Mouse (Mus musculus): ENCODE data around the gene B4galnt3.
"Not testable (repeated sequence)": the region's sequence is repeated elsewhere in the genome, so short reads cannot be mapped to it uniquely, and the experiment has no call there.

The B4galnt3 gene

GRCm38 (mm10) chr6:120294056-120294784 is at the start of gene B4galnt3, which contains the start of gene D330020A13Rik:
B4galnt3 (minus strand) TSS chr6:120294559.
D330020A13Rik (plus strand) TSS chr6:120294364.
- peak; percentile 64 for DNase-seq

- no peak for DNase-seq
Observed at GRCm38 (mm10) chr6:120343992-120344391, 49.6 kb upstream of the B4galnt3 start.

GRCm38 (mm10) chr6:120332351-120332750 is 38.0 kb upstream of the B4galnt3 start:
- no peak for DNase-seq

- peak; percentile 86 for DNase-seq
Observed at GRCm38 (mm10) chr6:120324295-120324927, 30.1 kb upstream of the B4galnt3 start.

- DNase-seq: no peak
Observed at GRCm38 (mm10) chr6:120320369-120320768, 26.0 kb upstream of the B4galnt3 start.

- no peak for DNase-seq
Observed at GRCm38 (mm10) chr6:120319129-120319528, 24.8 kb upstream of the B4galnt3 start.

- DNase-seq: no peak
Observed at GRCm38 (mm10) chr6:120318303-120318940, 24.1 kb upstream of the B4galnt3 start.

GRCm38 (mm10) chr6:120312443-120312842 is 18.1 kb upstream of the B4galnt3 start:
- no peak for DNase-seq

GRCm38 (mm10) chr6:120309787-120310186 is 15.4 kb upstream of the B4galnt3 start:
- DNase-seq: no peak

- no peak for DNase-seq
Observed at GRCm38 (mm10) chr6:120309338-120309737, 15.0 kb upstream of the B4galnt3 start.

- DNase-seq: no peak
Observed at GRCm38 (mm10) chr6:120306859-120307594, 12.7 kb upstream of the B4galnt3 start.

GRCm38 (mm10) chr6:120302755-120303316 is 8.5 kb upstream of the B4galnt3 start:
- peak; percentile 48 for DNase-seq

- DNase-seq: peak; percentile 66
Observed at GRCm38 (mm10) chr6:120301137-120301536, 6.8 kb upstream of the B4galnt3 start.

- not testable (repeated sequence) for DNase-seq
Observed at GRCm38 (mm10) chr6:120296589-120296988, 2.2 kb upstream of the B4galnt3 start.

- no peak for DNase-seq
Observed at GRCm38 (mm10) chr6:120294785-120295133, 400 bp upstream of the B4galnt3 start.

GRCm38 (mm10) chr6:120291396-120292009 is 2.9 kb downstream of the B4galnt3 start:
- no peak for DNase-seq

- DNase-seq: no peak
Observed at GRCm38 (mm10) chr6:120289430-120289829, 4.9 kb downstream of the B4galnt3 start.

- DNase-seq: no peak
Observed at GRCm38 (mm10) chr6:120288541-120288940, 5.8 kb downstream of the B4galnt3 start.

GRCm38 (mm10) chr6:120287279-120287678 is 7.1 kb downstream of the B4galnt3 start:
- no peak for DNase-seq

GRCm38 (mm10) chr6:120276874-120277449 is 17.4 kb downstream of the B4galnt3 start:
- no peak for DNase-seq

- DNase-seq: no peak
Observed at GRCm38 (mm10) chr6:120275301-120275700, 19.1 kb downstream of the B4galnt3 start.

- no peak for DNase-seq
Observed at GRCm38 (mm10) chr6:120274887-120275286, 19.5 kb downstream of the B4galnt3 start.

Data from embryo, embryonic 11 days (tissue).